Mouse (Mus musculus) heart, postnatal 36 days (tissue): ENCODE data around the gene Tns3. TPM values are rescaled to one million over a fixed set of nuclear protein-coding genes. Genes with fewer than 3 reads are reported as not detected.

Source experiments
- DNase-seq, 2 experiments: peaks; one replicate each; pipeline ENCODE4 v3.0.0; 2021 to 2022
- intact Hi-C: fragments of 180-260 bp; cut with DNase I; formaldehyde crosslinking; loops from one replicate; pipeline ENCODE4 v1.15.1; 2025
- total RNA-seq, 2 experiments: library from RNA; stranded (reverse); gene quantifications; 2 replicates each; pipeline ENCODE4 v1.2.3; 2021

The Tns3 gene
- total RNA-seq, 2 experiments from 2014 or later, result 18.9 to 24.0 TPM

- no peak for DNase-seq
Observed at GRCm38 (mm10) chr11:8681356-8681755, 17.0 kb upstream of the Tns3 start.

GRCm38 (mm10) chr11:8680650-8681049, 16.3 kb upstream of the Tns3 start:
- intact Hi-C loops, result no loop called here
- DNase-seq, result no peak

More at GRCm38 (mm10) chr11:8681356-8681755, 17.0 kb upstream of the Tns3 start:
- intact Hi-C loops, result no loop called here

GRCm38 (mm10) chr11:8679221-8679620, 14.9 kb upstream of the Tns3 start:
- no peak for DNase-seq
- intact Hi-C loops, result no loop called here

GRCm38 (mm10) chr11:8678260-8678995, 14.1 kb upstream of the Tns3 start:
- intact Hi-C loops, result no loop called here
- no peak for DNase-seq

GRCm38 (mm10) chr11:8675701-8676474, 11.6 kb upstream of the Tns3 start:
- intact Hi-C loops, result no loop called here
- no peak for DNase-seq

GRCm38 (mm10) chr11:8674549-8675149, 10.3 kb upstream of the Tns3 start:
- intact Hi-C loops, result no loop called here
- no peak for DNase-seq

GRCm38 (mm10) chr11:8671698-8672097, 7.4 kb upstream of the Tns3 start:
- DNase-seq, result no peak
- intact Hi-C loops, result no loop called here

GRCm38 (mm10) chr11:8669138-8669537, 4.8 kb upstream of the Tns3 start:
- no peak for DNase-seq
- intact Hi-C loops, result no loop called here

GRCm38 (mm10) chr11:8664797-8665196, 462 bp upstream of the Tns3 start:
- intact Hi-C loops, result loop anchor here (1.0 to 2.0 kb wide), 3 partner anchors 80 to 194 kb away; no protein-coding TSS in a partner anchor
- DNase-seq, result no peak

GRCm38 (mm10) chr11:8663444-8664392, 617 bp downstream of the Tns3 start:
- DNase-seq, result peak; percentile 72 to 81
- intact Hi-C loops, result loop anchor here (1.0 to 2.0 kb wide), 3 partner anchors 79 to 195 kb away; no protein-coding TSS in a partner anchor

- DNase-seq, result peak in 1 of 2 experiments; percentile 31
- intact Hi-C loops, result no loop called here
Observed at GRCm38 (mm10) chr11:8662706-8663429, 1.5 kb downstream of the Tns3 start.

GRCm38 (mm10) chr11:8660951-8661350, 3.4 kb downstream of the Tns3 start:
- intact Hi-C loops, result no loop called here

GRCm38 (mm10) chr11:8659851-8660250, 4.5 kb downstream of the Tns3 start:
- intact Hi-C loops, result no loop called here
- no peak for DNase-seq

More at GRCm38 (mm10) chr11:8660951-8661350, 3.4 kb downstream of the Tns3 start:
- no peak for DNase-seq

GRCm38 (mm10) chr11:8659061-8659460, 5.3 kb downstream of the Tns3 start:
- DNase-seq, result peak; percentile 34 to 58
- intact Hi-C loops, result no loop called here

- no peak for DNase-seq
Observed at GRCm38 (mm10) chr11:8657493-8657892, 6.8 kb downstream of the Tns3 start.

GRCm38 (mm10) chr11:8656448-8657393, 7.6 kb downstream of the Tns3 start:
- intact Hi-C loops, result no loop called here
- DNase-seq, result no peak

More at GRCm38 (mm10) chr11:8657493-8657892, 6.8 kb downstream of the Tns3 start:
- intact Hi-C loops, result no loop called here

- DNase-seq, result peak in 1 of 2 experiments; percentile 33
- intact Hi-C loops, result no loop called here
Observed at GRCm38 (mm10) chr11:8653800-8654295, 10.5 kb downstream of the Tns3 start.
